In the genomic region with DNA sequence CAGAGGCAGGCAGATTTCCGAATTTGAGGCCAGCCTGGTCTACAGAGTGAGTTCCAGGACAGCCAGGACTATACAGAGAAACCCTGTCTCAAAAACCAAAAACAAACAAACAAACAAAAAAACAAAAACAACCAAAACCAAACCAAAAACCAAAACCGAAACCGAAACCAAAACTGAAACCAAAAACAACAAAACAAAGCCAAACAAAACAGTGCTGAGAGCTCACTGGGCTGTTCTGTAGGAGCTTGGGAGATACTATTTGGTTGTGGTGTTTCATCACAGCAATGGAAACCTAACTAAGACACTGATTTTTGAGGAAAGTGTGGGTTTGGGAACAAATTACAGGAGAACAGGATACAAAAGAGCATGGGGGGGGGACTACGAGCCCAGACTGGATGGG, we compare ENCODE assay signal across 14 mouse cellular contexts. TPM values are rescaled to one million over a fixed set of nuclear protein-coding genes. Genes with fewer than 3 reads are reported as not detected.
"Had no signal": no experiment of that assay in that cellular context is flagged by ENCODE, and none has a peak within 500 bp of the region (broad histone marks: within the 10 kb centered on the region; RNA-seq: fewer than 3 reads in every experiment).

No protein-coding gene starts in this region.

- H3K9me3 ChIP-seq: midbrain, embryonic 13.5 days; neural tube, embryonic 15.5 days had no signal

- ATAC-seq: intestine, postnatal 0 days; midbrain, embryonic 13.5 days had no signal

- H3K27me3 ChIP-seq: midbrain, embryonic 13.5 days; neural tube, embryonic 15.5 days had no signal

- H3K36me3 ChIP-seq: limb, embryonic 10.5 days; midbrain, embryonic 13.5 days; neural tube, embryonic 15.5 days had no signal

- H3K4me3 ChIP-seq: left cerebral cortex, adult 2 months; limb, embryonic 10.5 days; midbrain, embryonic 13.5 days; myocyte; neural tube, embryonic 15.5 days had no signal

- H3K27ac ChIP-seq: left cerebral cortex, adult 2 months; limb, embryonic 10.5 days; midbrain, embryonic 13.5 days; neural tube, embryonic 15.5 days had no signal

- H3K9ac ChIP-seq: midbrain, embryonic 13.5 days; neural tube, embryonic 15.5 days had no signal

- H3K4me1 ChIP-seq: midbrain, embryonic 13.5 days; neural tube, embryonic 15.5 days had no signal

- DNase-seq: kidney, adult 8-10 months; kidney, postnatal 25 days; lung, postnatal 36 days; right cerebral cortex, adult 18-20 months; thymus, adult 2 months; thymus, postnatal 25 days had no signal

- H3K4me2 ChIP-seq: midbrain, embryonic 13.5 days; neural tube, embryonic 15.5 days had no signal

RNA-seq across cellular contexts. Expression of gene 2410004P03Rik, which starts 10.6 kb away (rescaled TPM):
- total RNA-seq: megakaryocyte-erythroid progenitor cell, adult 5-6 weeks had no signal
- polyA plus RNA-seq: liver, embryonic 16.5 days had no signal
